8 mouse cellular contexts compared by ENCODE assay signal in the genomic region with DNA sequence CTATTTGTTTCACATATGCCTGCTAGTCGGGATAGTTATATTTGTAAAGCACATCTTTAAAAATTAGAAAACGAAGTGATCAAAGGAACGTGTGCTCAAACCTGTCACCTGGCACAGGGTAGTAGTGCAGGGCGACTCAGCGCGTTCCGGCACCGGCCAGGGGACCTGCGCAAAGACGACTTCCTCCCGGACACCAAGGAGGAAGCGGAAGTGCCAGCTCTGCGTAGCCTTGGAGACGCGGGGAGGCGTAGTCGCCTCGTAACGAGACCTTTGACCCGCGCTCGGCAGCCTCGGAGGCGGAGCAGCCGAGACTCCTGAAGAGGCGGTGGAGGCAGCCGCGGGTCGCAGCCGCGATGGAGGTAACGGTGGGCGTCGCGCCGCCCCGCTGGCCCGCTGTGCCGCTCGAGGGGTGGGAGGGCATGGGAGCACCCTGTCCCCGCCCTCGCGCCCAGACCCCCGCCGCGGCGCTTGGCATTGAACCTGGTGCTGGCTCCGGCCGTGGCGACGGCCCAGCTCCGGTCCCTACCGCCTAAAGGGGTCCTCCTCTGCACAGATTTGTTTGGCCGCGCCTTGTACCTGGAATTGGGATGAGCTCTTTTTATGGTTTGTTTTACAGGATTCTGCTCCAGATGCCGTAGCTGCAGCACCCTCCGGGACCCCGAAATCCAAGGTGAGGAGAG. TPM values are rescaled to one million over a fixed set of nuclear protein-coding genes. Genes with fewer than 3 reads are reported as not detected.
A peak's percentile ranks its signal among the peaks of the same experiment; 100 is the strongest.
DNase-seq lines count a peak whose midpoint lies in the region; ATAC-seq lines count a peak whose summit lies in the region.

Gene Gcc2 (plus strand): TSS at position 285 of the 680 bp plus-strand sequence.

- H3K27me3 ChIP-seq in hindbrain, embryonic 15.5 days: no peaks in the 10 kb centered on the region

- peak within 1 kb of the TSS; percentile 93 for H3K4me3 ChIP-seq in hindbrain, embryonic 15.5 days

- H3K27ac ChIP-seq in hindbrain, embryonic 15.5 days (replicated peaks): peak within 1 kb of the TSS; percentile 87

- WGBS in hindbrain, embryonic 15.5 days: under 1% methylated on average over 44 of the region's 58 CpGs

- H3K36me3 ChIP-seq in hindbrain, embryonic 15.5 days: peaks cover 18% of the 10 kb centered on the region

- ATAC-seq in hindbrain, embryonic 15.5 days (ENCODE audit: low FRiP score, low read depth): peak; percentile 99

- DNase-seq in T-cell, adult 2 months (ENCODE audit: low spot score): peak; percentile 96
- peak; percentile 89 to 93 for DNase-seq in cerebellum, postnatal 36 days
- DNase-seq in frontal cortex, postnatal 36 days (ENCODE audit: low spot score in 2 of 2): peak; percentile 91 to 93
- DNase-seq in left cerebral cortex, adult 11 months (ENCODE audit: low spot score): peak; percentile 86
- DNase-seq in lung, postnatal 4 days: peak; percentile 94 to 96
- peak; percentile 86 for DNase-seq in retina, postnatal 7 days (ENCODE audit: low read depth, low spot score)
- peak; percentile 79 for DNase-seq in urinary bladder, adult 2 months (ENCODE audit: low spot score)

- no peaks in the 10 kb centered on the region for H3K9me3 ChIP-seq in hindbrain, embryonic 15.5 days

- peaks cover 17% of the 10 kb centered on the region for H3K4me1 ChIP-seq in hindbrain, embryonic 15.5 days (replicated peaks)

- H3K9ac ChIP-seq in hindbrain, embryonic 15.5 days: peak within 1 kb of the TSS; percentile 91

- peak within 1 kb of the TSS; percentile 69 for H3K4me2 ChIP-seq in hindbrain, embryonic 15.5 days

RNA-seq across cellular contexts. Expression of gene Gcc2, which starts in this region (rescaled TPM):
- polyA plus RNA-seq in hindbrain, embryonic 15.5 days (2015; fragmentation: Nextera tagmentation; extraction: Ambion mirVana): 67.0 and 94.6 TPM in 2 replicates
- polyA plus RNA-seq in urinary bladder, adult 2 months (2012; rRNA removed): 29.4 and 32.4 TPM in 2 replicates

Comparison
In these comparisons a context has a peak if more than half of its experiments do, and no peak if none do; other contexts are left out.
1. Peak in every context shown above with its lines: DNase-seq, ATAC-seq, H3K4me3 ChIP-seq and H3K27ac ChIP-seq.